Mouse (Mus musculus): ENCODE results near the gene Il6ra. TPM values are rescaled to one million over a fixed set of nuclear protein-coding genes. Genes with fewer than 3 reads are reported as not detected.
A peak's percentile ranks its signal among the peaks of the same experiment; 100 is the strongest.

Il6ra gene
- polyA plus RNA-seq, 1 experiment from 2014 or later = 0.37 TPM

GRCm38 (mm10) chr3:89874076-89874475, 38.9 kb downstream of the Il6ra start:
- Histone ChIP-seq H3K27me3 (replicated peaks; ENCODE audit: control insufficient read depth, insufficient read depth, low read length) (no peaks in the 10 kb centered on the region), H3K4me2 (ENCODE audit: low read length) (no peak overlapping the region), H3K4me3 (ENCODE audit: low read depth, low read length) (no peak overlapping the region), H3K9ac (ENCODE audit: low read length) (no peak overlapping the region), H3K27ac (ENCODE audit: low read depth, low read length) (no peak overlapping the region), H3K36me3 (ENCODE audit: control insufficient read depth, insufficient read depth, low read length) (no peaks in the 10 kb centered on the region), H3K9me3 (replicated peaks; ENCODE audit: control insufficient read depth, low read length) (no peaks in the 10 kb centered on the region), H3K4me1 (ENCODE audit: control insufficient read depth, insufficient read depth, low read length) (peaks cover 1% of the 10 kb centered on the region; the same call in 1 of the 2 replicates)
- DNase-seq (ENCODE audit: low spot score) (no peak), ATAC-seq (no peak)
- WGBS = 89% methylated on average over 5 of the region's 5 CpGs

GRCm38 (mm10) chr3:89872684-89873083, 40.3 kb downstream of the Il6ra start:
- H3K4me3 ChIP-seq (ENCODE audit: low read depth, low read length) = no peak overlapping the region
- peaks cover 10% of the 10 kb centered on the region for H3K4me1 ChIP-seq (ENCODE audit: control insufficient read depth, insufficient read depth, low read length)
- no peaks in the 10 kb centered on the region for H3K36me3 ChIP-seq (ENCODE audit: control insufficient read depth, insufficient read depth, low read length)
- DNase-seq (ENCODE audit: low spot score) (peak; percentile 58), ATAC-seq (no peak)
- no peak overlapping the region for H3K4me2 ChIP-seq (ENCODE audit: low read length)
- no peaks in the 10 kb centered on the region for H3K27me3 ChIP-seq (replicated peaks; ENCODE audit: control insufficient read depth, insufficient read depth, low read length)
- WGBS = 74% methylated on average over 6 of the region's 6 CpGs
- H3K27ac ChIP-seq (ENCODE audit: low read depth, low read length) = no peak overlapping the region
- H3K9ac ChIP-seq (ENCODE audit: low read length) = no peak overlapping the region
- H3K9me3 ChIP-seq (replicated peaks; ENCODE audit: control insufficient read depth, low read length) = no peaks in the 10 kb centered on the region

- 79% methylated on average over 7 of the region's 7 CpGs for WGBS
Observed at GRCm38 (mm10) chr3:89872209-89872608, 40.8 kb downstream of the Il6ra start.

GRCm38 (mm10) chr3:89871339-89871914, 41.6 kb downstream of the Il6ra start:
- no peak overlapping the region for H3K9ac ChIP-seq (ENCODE audit: low read length)
- H3K4me2 ChIP-seq (ENCODE audit: low read length) = no peak overlapping the region
- no peaks in the 10 kb centered on the region for H3K9me3 ChIP-seq (replicated peaks; ENCODE audit: control insufficient read depth, low read length)
- H3K36me3 ChIP-seq (ENCODE audit: control insufficient read depth, insufficient read depth, low read length) = no peaks in the 10 kb centered on the region
- WGBS = 81% methylated on average over 8 of the region's 8 CpGs
- no peak for ATAC-seq
- no peak for DNase-seq (ENCODE audit: low spot score)
- no peaks in the 10 kb centered on the region for H3K27me3 ChIP-seq (replicated peaks; ENCODE audit: control insufficient read depth, insufficient read depth, low read length)
- no peak overlapping the region for H3K4me3 ChIP-seq (ENCODE audit: low read depth, low read length)
- peaks cover 10% of the 10 kb centered on the region for H3K4me1 ChIP-seq (ENCODE audit: control insufficient read depth, insufficient read depth, low read length)
- no peak overlapping the region for H3K27ac ChIP-seq (ENCODE audit: low read depth, low read length)

More at GRCm38 (mm10) chr3:89872209-89872608, 40.8 kb downstream of the Il6ra start:
- DNase-seq (ENCODE audit: low spot score) (no peak), ATAC-seq (no peak)
- no peak overlapping the region; the same call in 1 of the 2 replicates for H3K27ac ChIP-seq (ENCODE audit: low read depth, low read length)
- no peak overlapping the region for H3K9ac ChIP-seq (ENCODE audit: low read length)
- no peaks in the 10 kb centered on the region for H3K27me3 ChIP-seq (replicated peaks; ENCODE audit: control insufficient read depth, insufficient read depth, low read length)
- no peak overlapping the region for H3K4me2 ChIP-seq (ENCODE audit: low read length)
- no peaks in the 10 kb centered on the region for H3K9me3 ChIP-seq (replicated peaks; ENCODE audit: control insufficient read depth, low read length)
- H3K4me1 ChIP-seq (ENCODE audit: control insufficient read depth, insufficient read depth, low read length) = peaks cover 10% of the 10 kb centered on the region
- no peak overlapping the region for H3K4me3 ChIP-seq (ENCODE audit: low read depth, low read length)
- no peaks in the 10 kb centered on the region for H3K36me3 ChIP-seq (ENCODE audit: control insufficient read depth, insufficient read depth, low read length)

- H3K27me3 ChIP-seq (replicated peaks; ENCODE audit: control insufficient read depth, insufficient read depth, low read length) = no peaks in the 10 kb centered on the region
- H3K4me1 ChIP-seq (ENCODE audit: control insufficient read depth, insufficient read depth, low read length) = peaks cover 10% of the 10 kb centered on the region
- no peak for DNase-seq (ENCODE audit: low spot score)
- ATAC-seq = no peak
- no peaks in the 10 kb centered on the region for H3K36me3 ChIP-seq (ENCODE audit: control insufficient read depth, insufficient read depth, low read length)
- no peak overlapping the region for H3K4me3 ChIP-seq (ENCODE audit: low read depth, low read length)
- 88% methylated on average over 22 of the region's 22 CpGs for WGBS
- H3K9ac ChIP-seq (ENCODE audit: low read length) = no peak overlapping the region
- no peaks in the 10 kb centered on the region for H3K9me3 ChIP-seq (replicated peaks; ENCODE audit: control insufficient read depth, low read length)
- H3K4me2 ChIP-seq (ENCODE audit: low read length) = no peak overlapping the region
- H3K27ac ChIP-seq (ENCODE audit: low read depth, low read length) = no peak overlapping the region
Observed at GRCm38 (mm10) chr3:89870472-89871271, 42.3 kb downstream of the Il6ra start.

GRCm38 (mm10) chr3:89869556-89869955, 43.4 kb downstream of the Il6ra start:
- Histone ChIP-seq H3K27ac (ENCODE audit: low read depth, low read length) (no peak overlapping the region), H3K4me1 (ENCODE audit: control insufficient read depth, insufficient read depth, low read length) (peaks cover 13% of the 10 kb centered on the region), H3K36me3 (ENCODE audit: control insufficient read depth, insufficient read depth, low read length) (no peaks in the 10 kb centered on the region), H3K9ac (ENCODE audit: low read length) (no peak overlapping the region), H3K4me2 (ENCODE audit: low read length) (no peak overlapping the region), H3K27me3 (replicated peaks; ENCODE audit: control insufficient read depth, insufficient read depth, low read length) (no peaks in the 10 kb centered on the region), H3K9me3 (replicated peaks; ENCODE audit: control insufficient read depth, low read length) (no peaks in the 10 kb centered on the region), H3K4me3 (ENCODE audit: low read depth, low read length) (no peak overlapping the region)
- no peak for ATAC-seq
- DNase-seq (ENCODE audit: low spot score) = no peak
- WGBS = 78% methylated on average over 9 of the region's 9 CpGs

GRCm38 (mm10) chr3:89868956-89869355, 44.0 kb downstream of the Il6ra start:
- DNase-seq (ENCODE audit: low spot score) = no peak
- 47% methylated on average over 9 of the region's 9 CpGs for WGBS

GRCm38 (mm10) chr3:89868357-89868756, 44.6 kb downstream of the Il6ra start:
- no peaks in the 10 kb centered on the region for H3K27me3 ChIP-seq (replicated peaks; ENCODE audit: control insufficient read depth, insufficient read depth, low read length)
- ATAC-seq = peak; percentile 70
- peak overlapping the region; percentile 70 for H3K27ac ChIP-seq (ENCODE audit: low read depth, low read length)
- no peak overlapping the region for H3K4me2 ChIP-seq (ENCODE audit: low read length)
- no peaks in the 10 kb centered on the region for H3K36me3 ChIP-seq (ENCODE audit: control insufficient read depth, insufficient read depth, low read length)
- 18% methylated on average over 7 of the region's 7 CpGs for WGBS
- no peak overlapping the region for H3K9ac ChIP-seq (ENCODE audit: low read length)
- no peaks in the 10 kb centered on the region for H3K9me3 ChIP-seq (replicated peaks; ENCODE audit: control insufficient read depth, low read length)
- H3K4me3 ChIP-seq (ENCODE audit: low read depth, low read length) = no peak overlapping the region
- H3K4me1 ChIP-seq (ENCODE audit: control insufficient read depth, insufficient read depth, low read length) = peaks cover 13% of the 10 kb centered on the region
- peak; percentile 74 for DNase-seq (ENCODE audit: low spot score)

More at GRCm38 (mm10) chr3:89868956-89869355, 44.0 kb downstream of the Il6ra start:
- Histone ChIP-seq H3K27me3 (replicated peaks; ENCODE audit: control insufficient read depth, insufficient read depth, low read length) (no peaks in the 10 kb centered on the region), H3K4me1 (ENCODE audit: control insufficient read depth, insufficient read depth, low read length) (peaks cover 13% of the 10 kb centered on the region), H3K4me3 (ENCODE audit: low read depth, low read length) (no peak overlapping the region), H3K9me3 (replicated peaks; ENCODE audit: control insufficient read depth, low read length) (no peaks in the 10 kb centered on the region), H3K4me2 (ENCODE audit: low read length) (no peak overlapping the region), H3K9ac (ENCODE audit: low read length) (no peak overlapping the region), H3K27ac (ENCODE audit: low read depth, low read length) (peak overlapping the region; percentile 70), H3K36me3 (ENCODE audit: control insufficient read depth, insufficient read depth, low read length) (no peaks in the 10 kb centered on the region)
- no peak for ATAC-seq

GRCm38 (mm10) chr3:89867651-89868050, 45.3 kb downstream of the Il6ra start:
- no peak overlapping the region for H3K4me3 ChIP-seq (ENCODE audit: low read depth, low read length)
- no peak overlapping the region for H3K9ac ChIP-seq (ENCODE audit: low read length)
- no peaks in the 10 kb centered on the region for H3K27me3 ChIP-seq (replicated peaks; ENCODE audit: control insufficient read depth, insufficient read depth, low read length)
- ATAC-seq (peak; percentile 87), DNase-seq (ENCODE audit: low spot score) (peak; percentile 89)
- H3K4me2 ChIP-seq (ENCODE audit: low read length) = no peak overlapping the region
- peaks cover 13% of the 10 kb centered on the region for H3K4me1 ChIP-seq (ENCODE audit: control insufficient read depth, insufficient read depth, low read length)
- H3K36me3 ChIP-seq (ENCODE audit: control insufficient read depth, insufficient read depth, low read length) = no peaks in the 10 kb centered on the region
- peak overlapping the region; percentile 70; the same call in 1 of the 2 replicates for H3K27ac ChIP-seq (ENCODE audit: low read depth, low read length)
- 48% methylated on average over 4 of the region's 4 CpGs for WGBS
- H3K9me3 ChIP-seq (replicated peaks; ENCODE audit: control insufficient read depth, low read length) = no peaks in the 10 kb centered on the region

All from forebrain, embryonic 14.5 days (tissue).